Mouse (Mus musculus): ENCODE measurements around the gene Gm17555. TPM values are rescaled to one million over a fixed set of nuclear protein-coding genes. Genes with fewer than 3 reads are reported as not detected.

Gene Gm17555
- polyA plus RNA-seq, 1 experiment from 2014 or later = not detected

- H3K9ac ChIP-seq (ENCODE audit: low read length) = no peak overlapping the region
- no peak overlapping the region for H3K4me3 ChIP-seq (ENCODE audit: low read depth, low read length)
- H3K4me1 ChIP-seq (ENCODE audit: control insufficient read depth, insufficient read depth, low read length) = no peaks in the 10 kb centered on the region
- H3K36me3 ChIP-seq (ENCODE audit: control insufficient read depth, insufficient read depth, low read length) = no peaks in the 10 kb centered on the region
- ATAC-seq (ENCODE audit: low FRiP score) (no peak), DNase-seq (ENCODE audit: low spot score, missing footprints) (no peak)
- H3K4me2 ChIP-seq = no peak overlapping the region
- no peaks in the 10 kb centered on the region for H3K27me3 ChIP-seq (ENCODE audit: control insufficient read depth, insufficient read depth, low read length)
- 84% methylated on average over 6 of the region's 6 CpGs for WGBS
- no peaks in the 10 kb centered on the region for H3K9me3 ChIP-seq (ENCODE audit: control insufficient read depth, low read length)
- H3K27ac ChIP-seq (ENCODE audit: low read depth, low read length) = no peak overlapping the region
Measured at GRCm38 (mm10) chr2:126211011-126211680, 3.8 kb upstream of the Gm17555 start.

- ATAC-seq (ENCODE audit: low FRiP score) (no peak), DNase-seq (ENCODE audit: low spot score, missing footprints) (no peak)
- Histone ChIP-seq H3K36me3 (ENCODE audit: control insufficient read depth, insufficient read depth, low read length) (no peaks in the 10 kb centered on the region), H3K9me3 (ENCODE audit: control insufficient read depth, low read length) (no peaks in the 10 kb centered on the region), H3K9ac (ENCODE audit: low read length) (no peak overlapping the region), H3K4me3 (ENCODE audit: low read depth, low read length) (no peak overlapping the region), H3K27me3 (ENCODE audit: control insufficient read depth, insufficient read depth, low read length) (no peaks in the 10 kb centered on the region), H3K27ac (ENCODE audit: low read depth, low read length) (no peak overlapping the region), H3K4me2 (no peak overlapping the region), H3K4me1 (ENCODE audit: control insufficient read depth, insufficient read depth, low read length) (no peaks in the 10 kb centered on the region)
- WGBS = 75% methylated on average over 4 of the region's 4 CpGs
Measured at GRCm38 (mm10) chr2:126227581-126227980, 12.7 kb downstream of the Gm17555 start.

- Histone ChIP-seq H3K27ac (ENCODE audit: low read depth, low read length) (no peak overlapping the region), H3K4me1 (ENCODE audit: control insufficient read depth, insufficient read depth, low read length) (no peaks in the 10 kb centered on the region), H3K36me3 (ENCODE audit: control insufficient read depth, insufficient read depth, low read length) (no peaks in the 10 kb centered on the region), H3K4me2 (no peak overlapping the region), H3K9me3 (ENCODE audit: control insufficient read depth, low read length) (no peaks in the 10 kb centered on the region), H3K27me3 (ENCODE audit: control insufficient read depth, insufficient read depth, low read length) (no peaks in the 10 kb centered on the region), H3K4me3 (ENCODE audit: low read depth, low read length) (no peak overlapping the region), H3K9ac (ENCODE audit: low read length) (no peak overlapping the region)
- no peak for ATAC-seq (ENCODE audit: low FRiP score)
- WGBS = 96% methylated on average over 1 of the region's 1 CpGs
- no peak for DNase-seq (ENCODE audit: low spot score, missing footprints)
Measured at GRCm38 (mm10) chr2:126231731-126232130, 16.8 kb downstream of the Gm17555 start.

GRCm38 (mm10) chr2:126236905-126237304 is 22.0 kb downstream of the Gm17555 start:
- Histone ChIP-seq H3K9ac (ENCODE audit: low read length) (no peak overlapping the region), H3K36me3 (ENCODE audit: control insufficient read depth, insufficient read depth, low read length) (no peaks in the 10 kb centered on the region), H3K4me3 (ENCODE audit: low read depth, low read length) (no peak overlapping the region), H3K27me3 (ENCODE audit: control insufficient read depth, insufficient read depth, low read length) (no peaks in the 10 kb centered on the region), H3K4me2 (no peak overlapping the region), H3K4me1 (ENCODE audit: control insufficient read depth, insufficient read depth, low read length) (no peaks in the 10 kb centered on the region), H3K9me3 (ENCODE audit: control insufficient read depth, low read length) (no peaks in the 10 kb centered on the region), H3K27ac (ENCODE audit: low read depth, low read length) (no peak overlapping the region)
- ATAC-seq (ENCODE audit: low FRiP score) = no peak
- no peak for DNase-seq (ENCODE audit: low spot score, missing footprints)
- WGBS = 91% methylated on average over 4 of the region's 4 CpGs

GRCm38 (mm10) chr2:126245446-126245845 is 30.5 kb downstream of the Gm17555 start:
- Histone ChIP-seq H3K27me3 (ENCODE audit: control insufficient read depth, insufficient read depth, low read length) (no peaks in the 10 kb centered on the region), H3K36me3 (ENCODE audit: control insufficient read depth, insufficient read depth, low read length) (no peaks in the 10 kb centered on the region), H3K27ac (ENCODE audit: low read depth, low read length) (no peak overlapping the region), H3K9me3 (ENCODE audit: control insufficient read depth, low read length) (no peaks in the 10 kb centered on the region), H3K4me2 (no peak overlapping the region), H3K4me1 (ENCODE audit: control insufficient read depth, insufficient read depth, low read length) (no peaks in the 10 kb centered on the region), H3K4me3 (ENCODE audit: low read depth, low read length) (no peak overlapping the region), H3K9ac (ENCODE audit: low read length) (no peak overlapping the region)
- 39% methylated on average over 2 of the region's 2 CpGs for WGBS
- DNase-seq (ENCODE audit: low spot score, missing footprints) (peak; percentile 84), ATAC-seq (ENCODE audit: low FRiP score) (no peak)

- H3K4me3 ChIP-seq (ENCODE audit: low read depth, low read length) = no peak overlapping the region
- no peaks in the 10 kb centered on the region for H3K36me3 ChIP-seq (ENCODE audit: control insufficient read depth, insufficient read depth, low read length)
- H3K27ac ChIP-seq (ENCODE audit: low read depth, low read length) = no peak overlapping the region
- no peaks in the 10 kb centered on the region for H3K9me3 ChIP-seq (ENCODE audit: control insufficient read depth, low read length)
- ATAC-seq (ENCODE audit: low FRiP score) (no peak), DNase-seq (ENCODE audit: low spot score, missing footprints) (no peak)
- H3K4me1 ChIP-seq (ENCODE audit: control insufficient read depth, insufficient read depth, low read length) = no peaks in the 10 kb centered on the region
- no peaks in the 10 kb centered on the region for H3K27me3 ChIP-seq (ENCODE audit: control insufficient read depth, insufficient read depth, low read length)
- H3K4me2 ChIP-seq = no peak overlapping the region
- no peak overlapping the region for H3K9ac ChIP-seq (ENCODE audit: low read length)
- WGBS = 96% methylated on average over 2 of the region's 2 CpGs
Measured at GRCm38 (mm10) chr2:126248536-126248935, 33.6 kb downstream of the Gm17555 start.

- H3K27ac ChIP-seq (ENCODE audit: low read depth, low read length) = no peak overlapping the region
- no peaks in the 10 kb centered on the region for H3K36me3 ChIP-seq (ENCODE audit: control insufficient read depth, insufficient read depth, low read length)
- H3K4me1 ChIP-seq (ENCODE audit: control insufficient read depth, insufficient read depth, low read length) = no peaks in the 10 kb centered on the region
- H3K4me2 ChIP-seq = no peak overlapping the region
- H3K9me3 ChIP-seq (ENCODE audit: control insufficient read depth, low read length) = no peaks in the 10 kb centered on the region
- ATAC-seq (ENCODE audit: low FRiP score) = no peak
- no peaks in the 10 kb centered on the region for H3K27me3 ChIP-seq (ENCODE audit: control insufficient read depth, insufficient read depth, low read length)
- H3K4me3 ChIP-seq (ENCODE audit: low read depth, low read length) = no peak overlapping the region
- DNase-seq (ENCODE audit: low spot score, missing footprints) = no peak
- H3K9ac ChIP-seq (ENCODE audit: low read length) = no peak overlapping the region
Measured at GRCm38 (mm10) chr2:126252211-126252610, 37.3 kb downstream of the Gm17555 start.

Other genes starting within 250 kb of the Gm17555 start
- 0.37 and 0.57 TPM in 2 replicates for gene Fgf7, start 180.4 kb upstream of the Gm17555 start, polyA plus RNA-seq (2014; fragmentation: Nextera tagmentation; extraction: Ambion mirVana)
- gene Fam227b, start 63.1 kb upstream of the Gm17555 start, polyA plus RNA-seq (2014; fragmentation: Nextera tagmentation; extraction: Ambion mirVana) = not detected in 2 replicates
- 25.9 and 26.9 TPM in 2 replicates for gene Dtwd1, start 63.0 kb upstream of the Gm17555 start, polyA plus RNA-seq (2014; fragmentation: Nextera tagmentation; extraction: Ambion mirVana)